Mouse (Mus musculus): ENCODE data around the gene Gm10320. TPM values are rescaled to one million over a fixed set of nuclear protein-coding genes. Genes with fewer than 3 reads are reported as not detected.

Gene Gm10320
- polyA plus RNA-seq, 1 experiment from 2014 or later = 1.2 TPM

- Histone ChIP-seq H3K4me3 (ENCODE audit: low read depth, low read length) (no peak overlapping the region), H3K4me1 (ENCODE audit: control insufficient read depth, insufficient read depth, low read length) (no peaks in the 10 kb centered on the region), H3K36me3 (replicated peaks; ENCODE audit: control insufficient read depth, insufficient read depth, low read depth, low read length) (no peaks in the 10 kb centered on the region), H3K9ac (replicated peaks; ENCODE audit: low read length) (no peak overlapping the region), H3K27ac (replicated peaks; ENCODE audit: low read depth, low read length) (0 out of 2 replicates have a peak overlapping the region, but pooled peaks have one; percentile 29), H3K27me3 (ENCODE audit: control insufficient read depth, insufficient read depth, low read length) (peaks cover 2% of the 10 kb centered on the region), H3K4me2 (ENCODE audit: low read depth, low read length) (no peak overlapping the region), H3K9me3 (replicated peaks; ENCODE audit: control insufficient read depth, low read length) (no peaks in the 10 kb centered on the region)
- 35% methylated on average over 9 of the region's 9 CpGs for WGBS
- peak; percentile 60 for DNase-seq (ENCODE audit: low spot score)
- ATAC-seq (replicated peaks; ENCODE audit: insufficient number of reproducible peaks, low FRiP score, low TSS enrichment, low read depth) = 0 out of 2 replicates have a peak, but pooled peaks have one; percentile 62
Observed at GRCm38 (mm10) chr13:98492569-98493255, 911 bp upstream of the Gm10320 start.

- Histone ChIP-seq H3K4me2 (ENCODE audit: low read depth, low read length) (no peak overlapping the region), H3K4me3 (ENCODE audit: low read depth, low read length) (no peak overlapping the region), H3K36me3 (replicated peaks; ENCODE audit: control insufficient read depth, insufficient read depth, low read depth, low read length) (no peaks in the 10 kb centered on the region), H3K9ac (replicated peaks; ENCODE audit: low read length) (no peak overlapping the region), H3K9me3 (replicated peaks; ENCODE audit: control insufficient read depth, low read length) (no peaks in the 10 kb centered on the region), H3K4me1 (ENCODE audit: control insufficient read depth, insufficient read depth, low read length) (no peaks in the 10 kb centered on the region), H3K27me3 (ENCODE audit: control insufficient read depth, insufficient read depth, low read length) (no peaks in the 10 kb centered on the region), H3K27ac (replicated peaks; ENCODE audit: low read depth, low read length) (no peak overlapping the region)
- 88% methylated on average over 6 of the region's 6 CpGs for WGBS
- DNase-seq (ENCODE audit: low spot score) (no peak), ATAC-seq (replicated peaks; ENCODE audit: insufficient number of reproducible peaks, low FRiP score, low TSS enrichment, low read depth) (no peak)
Observed at GRCm38 (mm10) chr13:98486726-98487125, 5.1 kb downstream of the Gm10320 start.

GRCm38 (mm10) chr13:98486161-98486560 is 5.6 kb downstream of the Gm10320 start:
- no peak overlapping the region for H3K4me3 ChIP-seq (ENCODE audit: low read depth, low read length)
- DNase-seq (ENCODE audit: low spot score) (no peak), ATAC-seq (replicated peaks; ENCODE audit: insufficient number of reproducible peaks, low FRiP score, low TSS enrichment, low read depth) (no peak)
- H3K9me3 ChIP-seq (replicated peaks; ENCODE audit: control insufficient read depth, low read length) = no peaks in the 10 kb centered on the region
- H3K27ac ChIP-seq (replicated peaks; ENCODE audit: low read depth, low read length) = no peak overlapping the region
- H3K36me3 ChIP-seq (replicated peaks; ENCODE audit: control insufficient read depth, insufficient read depth, low read depth, low read length) = no peaks in the 10 kb centered on the region
- H3K9ac ChIP-seq (replicated peaks; ENCODE audit: low read length) = no peak overlapping the region
- WGBS = 83% methylated on average over 3 of the region's 3 CpGs
- no peaks in the 10 kb centered on the region for H3K27me3 ChIP-seq (ENCODE audit: control insufficient read depth, insufficient read depth, low read length)
- H3K4me1 ChIP-seq (ENCODE audit: control insufficient read depth, insufficient read depth, low read length) = no peaks in the 10 kb centered on the region
- H3K4me2 ChIP-seq (ENCODE audit: low read depth, low read length) = no peak overlapping the region

DNA sequence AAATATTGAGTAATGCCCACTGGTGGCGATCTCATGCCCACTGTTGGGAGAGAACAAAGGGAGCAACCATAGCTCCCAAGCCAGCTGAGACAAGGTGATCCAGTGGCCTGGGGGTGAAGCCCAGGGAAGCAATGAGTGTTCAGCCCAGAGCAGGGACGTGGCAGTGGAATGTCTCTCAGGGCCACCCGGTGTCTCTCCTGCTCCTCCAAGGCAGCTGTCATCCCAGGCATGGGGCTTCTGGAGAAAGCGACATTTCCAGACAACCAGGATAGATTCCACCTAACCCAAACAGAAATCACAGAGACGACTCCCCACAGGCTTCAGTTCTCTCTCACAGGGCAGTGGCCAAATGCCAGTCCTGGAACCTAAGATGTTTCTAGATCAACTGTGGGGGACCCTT is 6.4 kb downstream of the Gm10320 start:
- H3K4me2 ChIP-seq (ENCODE audit: low read depth, low read length) = no peak overlapping the region
- no peaks in the 10 kb centered on the region for H3K36me3 ChIP-seq (replicated peaks; ENCODE audit: control insufficient read depth, insufficient read depth, low read depth, low read length)
- no peak overlapping the region for H3K27ac ChIP-seq (replicated peaks; ENCODE audit: low read depth, low read length)
- H3K4me3 ChIP-seq (ENCODE audit: low read depth, low read length) = no peak overlapping the region
- H3K4me1 ChIP-seq (ENCODE audit: control insufficient read depth, insufficient read depth, low read length) = no peaks in the 10 kb centered on the region
- H3K27me3 ChIP-seq (ENCODE audit: control insufficient read depth, insufficient read depth, low read length) = no peaks in the 10 kb centered on the region
- WGBS = 85% methylated on average over 5 of the region's 5 CpGs
- no peaks in the 10 kb centered on the region for H3K9me3 ChIP-seq (replicated peaks; ENCODE audit: control insufficient read depth, low read length)
- DNase-seq (ENCODE audit: low spot score) (no peak), ATAC-seq (replicated peaks; ENCODE audit: insufficient number of reproducible peaks, low FRiP score, low TSS enrichment, low read depth) (no peak)
- H3K9ac ChIP-seq (replicated peaks; ENCODE audit: low read length) = no peak overlapping the region

GRCm38 (mm10) chr13:98477991-98478390 is 13.8 kb downstream of the Gm10320 start:
- H3K9ac ChIP-seq (replicated peaks; ENCODE audit: low read length) = no peak overlapping the region
- H3K27me3 ChIP-seq (ENCODE audit: control insufficient read depth, insufficient read depth, low read length) = no peaks in the 10 kb centered on the region
- WGBS = 81% methylated on average over 3 of the region's 3 CpGs
- H3K36me3 ChIP-seq (replicated peaks; ENCODE audit: control insufficient read depth, insufficient read depth, low read depth, low read length) = no peaks in the 10 kb centered on the region
- no peak overlapping the region for H3K4me3 ChIP-seq (ENCODE audit: low read depth, low read length)
- no peak overlapping the region for H3K4me2 ChIP-seq (ENCODE audit: low read depth, low read length)
- DNase-seq (ENCODE audit: low spot score) (no peak), ATAC-seq (replicated peaks; ENCODE audit: insufficient number of reproducible peaks, low FRiP score, low TSS enrichment, low read depth) (no peak)
- H3K9me3 ChIP-seq (replicated peaks; ENCODE audit: control insufficient read depth, low read length) = no peaks in the 10 kb centered on the region
- no peak overlapping the region for H3K27ac ChIP-seq (replicated peaks; ENCODE audit: low read depth, low read length)
- no peaks in the 10 kb centered on the region for H3K4me1 ChIP-seq (ENCODE audit: control insufficient read depth, insufficient read depth, low read length)

DNA sequence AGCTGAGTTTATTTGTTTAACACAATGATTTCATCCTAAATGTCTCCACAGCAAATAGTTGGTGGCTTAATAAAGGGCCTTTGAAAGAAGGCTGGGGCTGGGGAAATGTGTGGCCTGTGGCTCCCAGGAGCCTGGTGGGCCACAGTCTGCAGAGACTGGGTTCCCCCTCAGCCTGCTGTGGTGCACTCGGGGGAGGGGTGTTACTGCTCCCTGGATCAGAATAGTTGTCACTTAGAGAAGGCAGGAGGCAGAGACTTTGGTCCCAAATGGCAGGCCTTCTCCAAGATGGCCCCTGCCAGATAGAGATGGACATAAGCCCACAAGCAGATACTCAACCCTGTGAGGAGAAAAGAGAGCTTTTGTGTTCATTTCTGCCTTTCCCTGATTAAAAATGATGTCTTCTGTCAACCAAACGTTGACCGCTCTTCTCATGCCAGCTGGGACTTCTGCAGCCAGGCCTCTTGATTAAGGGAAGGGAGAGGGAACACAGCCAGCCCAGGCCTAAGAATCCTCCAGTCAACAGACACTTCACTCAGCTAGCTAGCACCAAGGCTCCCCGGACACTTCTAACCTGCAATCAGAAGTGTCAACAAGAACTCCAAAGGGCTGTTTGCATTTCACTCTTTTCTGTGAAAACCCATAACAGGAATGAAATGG is 14.8 kb downstream of the Gm10320 start:
- Histone ChIP-seq H3K4me1 (ENCODE audit: control insufficient read depth, insufficient read depth, low read length) (no peaks in the 10 kb centered on the region), H3K9me3 (replicated peaks; ENCODE audit: control insufficient read depth, low read length) (no peaks in the 10 kb centered on the region), H3K27me3 (ENCODE audit: control insufficient read depth, insufficient read depth, low read length) (no peaks in the 10 kb centered on the region), H3K36me3 (replicated peaks; ENCODE audit: control insufficient read depth, insufficient read depth, low read depth, low read length) (no peaks in the 10 kb centered on the region), H3K9ac (replicated peaks; ENCODE audit: low read length) (no peak overlapping the region), H3K4me2 (ENCODE audit: low read depth, low read length) (no peak overlapping the region), H3K4me3 (ENCODE audit: low read depth, low read length) (no peak overlapping the region), H3K27ac (replicated peaks; ENCODE audit: low read depth, low read length) (0 out of 2 replicates have a peak overlapping the region, but pooled peaks have one; percentile 14)
- ATAC-seq (replicated peaks; ENCODE audit: insufficient number of reproducible peaks, low FRiP score, low TSS enrichment, low read depth) (no peak), DNase-seq (ENCODE audit: low spot score) (no peak)
- WGBS = 67% methylated on average over 4 of the region's 4 CpGs

- H3K4me1 ChIP-seq (ENCODE audit: control insufficient read depth, insufficient read depth, low read length) = no peaks in the 10 kb centered on the region
- 31% methylated on average over 14 of the region's 14 CpGs for WGBS
- no peak overlapping the region for H3K9ac ChIP-seq (replicated peaks; ENCODE audit: low read length)
- H3K4me3 ChIP-seq (ENCODE audit: low read depth, low read length) = no peak overlapping the region
- 0 out of 2 replicates have a peak, but pooled peaks have one; percentile 44 for ATAC-seq (replicated peaks; ENCODE audit: insufficient number of reproducible peaks, low FRiP score, low TSS enrichment, low read depth)
- peak; percentile 43 for DNase-seq (ENCODE audit: low spot score)
- H3K36me3 ChIP-seq (replicated peaks; ENCODE audit: control insufficient read depth, insufficient read depth, low read depth, low read length) = no peaks in the 10 kb centered on the region
- H3K27me3 ChIP-seq (ENCODE audit: control insufficient read depth, insufficient read depth, low read length) = no peaks in the 10 kb centered on the region
- no peak overlapping the region for H3K4me2 ChIP-seq (ENCODE audit: low read depth, low read length)
- no peak overlapping the region for H3K27ac ChIP-seq (replicated peaks; ENCODE audit: low read depth, low read length)
- H3K9me3 ChIP-seq (replicated peaks; ENCODE audit: control insufficient read depth, low read length) = no peaks in the 10 kb centered on the region
Observed at GRCm38 (mm10) chr13:98476175-98476838, 15.5 kb downstream of the Gm10320 start.

GRCm38 (mm10) chr13:98475681-98476080 is 16.1 kb downstream of the Gm10320 start:
- no peaks in the 10 kb centered on the region for H3K27me3 ChIP-seq (ENCODE audit: control insufficient read depth, insufficient read depth, low read length)
- no peak overlapping the region for H3K4me3 ChIP-seq (ENCODE audit: low read depth, low read length)
- ATAC-seq (replicated peaks; ENCODE audit: insufficient number of reproducible peaks, low FRiP score, low TSS enrichment, low read depth) = peak; percentile 56; the same call in 1 of the 2 replicates
- H3K27ac ChIP-seq (replicated peaks; ENCODE audit: low read depth, low read length) = no peak overlapping the region
- no peak overlapping the region for H3K4me2 ChIP-seq (ENCODE audit: low read depth, low read length)
- H3K36me3 ChIP-seq (replicated peaks; ENCODE audit: control insufficient read depth, insufficient read depth, low read depth, low read length) = no peaks in the 10 kb centered on the region
- no peak overlapping the region for H3K9ac ChIP-seq (replicated peaks; ENCODE audit: low read length)
- H3K9me3 ChIP-seq (replicated peaks; ENCODE audit: control insufficient read depth, low read length) = no peaks in the 10 kb centered on the region
- WGBS = 30% methylated on average over 8 of the region's 8 CpGs
- no peak for DNase-seq (ENCODE audit: low spot score)
- H3K4me1 ChIP-seq (ENCODE audit: control insufficient read depth, insufficient read depth, low read length) = no peaks in the 10 kb centered on the region

Data from embryonic facial prominence, embryonic 11.5 days (tissue).